Mouse (Mus musculus) spleen, postnatal 36 days (tissue): ENCODE measurements around the gene Espn.

Experiments
- DNase-seq, 2 experiments: peaks; one replicate each; pipeline ENCODE4 v3.0.0; 2022; ENCODE audit warnings: low spot score in 2 of 2, mixed read lengths in 1 of 2

Gene Espn

GRCm38 (mm10) chr4:152072121-152072601, 80.0 kb downstream of the Espn start, which contains the start of gene Plekhg5:
Gene Plekhg5 (plus strand): TSS chr4:152072498.
- no peak for DNase-seq

GRCm38 (mm10) chr4:152070494-152071396, 81.4 kb downstream of the Espn start:
- no peak for DNase-seq
